Mouse (Mus musculus): ENCODE results near the gene Zfp82.

DNA sequence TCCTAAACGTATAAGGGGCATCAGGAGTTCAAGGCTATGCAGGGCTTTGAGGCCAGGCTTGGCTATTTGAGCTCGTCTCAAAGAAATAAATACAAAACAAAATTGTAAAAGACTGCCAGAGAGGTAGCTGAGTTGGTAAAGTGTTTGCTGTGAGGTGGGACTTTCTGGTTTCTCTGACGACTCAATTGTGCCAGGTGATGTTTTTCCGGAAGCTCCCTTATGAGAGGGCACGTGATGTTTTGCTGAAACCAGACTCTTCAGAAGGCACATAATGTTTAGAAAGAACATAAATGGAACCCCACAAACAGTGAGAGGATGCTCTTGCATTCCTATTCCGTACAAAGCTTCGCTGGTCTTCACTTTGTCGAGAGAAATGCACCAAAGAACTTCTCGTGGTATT lies 20.0 kb upstream of the Zfp82 start:
- TF ChIP-seq POLR2A (IDR thresholded peaks at IDR 0.05; ENCODE audit: low read depth, low read length) (no peak), CTCF (IDR thresholded peaks at IDR 0.05; ENCODE audit: extremely low read depth, insufficient read length, insufficient replicate concordance, low read depth, low read length) (no peak)
